Mouse (Mus musculus) intestine, embryonic 16.5 days (tissue): ENCODE measurements around the gene Kcnmb4. TPM values are rescaled to one million over a fixed set of nuclear protein-coding genes. Genes with fewer than 3 reads are reported as not detected.
A peak's percentile ranks its signal among the peaks of the same experiment; 100 is the strongest.

Source experiments
- ATAC-seq: fragments of 200-750 bp; cut with Nextera tagmentation; 2 replicates; pipeline ENCODE4 v1.8.0; 2017; ENCODE audit warnings: moderate TSS enrichment, moderate library complexity
- H3K27ac ChIP-seq: fragments of 300-500 bp; sonication (generic); 2 replicates; pipeline ENCODE4 v1.5.1; 2014; ENCODE audit warnings: mild to moderate bottlenecking, low read length
- H3K27me3 ChIP-seq: fragments of 300-500 bp; sonication (generic); replicated peaks from 2 replicates; pipeline ENCODE4 v1.6.1; 2014; ENCODE audit warnings: low read length, control low read depth, mixed read lengths; ENCODE audit not compliant: control insufficient read depth, insufficient read depth
- H3K36me3 ChIP-seq: fragments of 300-500 bp; sonication (generic); 2 replicates; pipeline ENCODE4 v1.6.1; 2014; ENCODE audit warnings: low read length, control low read depth; ENCODE audit not compliant: control insufficient read depth, insufficient read depth
- H3K4me1 ChIP-seq: fragments of 300-500 bp; sonication (generic); 2 replicates; pipeline ENCODE4 v1.6.1; 2014; ENCODE audit warnings: low read length, control low read depth, mixed read lengths; ENCODE audit not compliant: control insufficient read depth, insufficient read depth
- H3K4me2 ChIP-seq: fragments of 300-500 bp; sonication (generic); 2 replicates; pipeline ENCODE4 v1.6.1; 2014; ENCODE audit warnings: low read depth, low read length, control low read depth
- H3K4me3 ChIP-seq: fragments of 300-500 bp; sonication (generic); 2 replicates; pipeline ENCODE4 v1.5.1; 2014; ENCODE audit warnings: mild to moderate bottlenecking, low read length
- H3K9ac ChIP-seq: fragments of 300-500 bp; sonication (generic); 2 replicates; pipeline ENCODE4 v1.6.1; 2014; ENCODE audit warnings: low read depth, low read length
- H3K9me3 ChIP-seq: fragments of 300-500 bp; sonication (generic); 2 replicates; pipeline ENCODE4 v1.6.1; 2016; ENCODE audit warnings: low read length, control low read depth; ENCODE audit not compliant: control insufficient read depth
- WGBS: fragments of 180-500 bp; shearing (Covaris S2); extraction: QIAGEN DNeasy Blood & Tissue Kit; methylation state at CpG from one replicate; pipeline ENCODE4 v1.1.7; 2014; 5-methylcytosine and 5-hydroxymethylcytosine counted together
- polyA plus RNA-seq: library from polyadenylated mRNA; unstranded; fragments of >200 nt; fragmentation: Nextera tagmentation; extraction: Ambion mirVana; gene quantifications from 2 replicates; pipeline ENCODE4 v1.2.1, GENCODE M21; 2015

The Kcnmb4 gene
- polyA plus RNA-seq, 1 experiment from 2014 or later = 1.9 TPM

GRCm38 (mm10) chr10:116486895-116487747, 13.4 kb upstream of the Kcnmb4 start:
- ATAC-seq = no peak
- Histone ChIP-seq H3K9ac (no peak overlapping the region), H3K27ac (no peak overlapping the region), H3K4me3 (no peak overlapping the region), H3K36me3 (no peaks in the 10 kb centered on the region; the same call in none of the 2 replicates), H3K27me3 (no peaks in the 10 kb centered on the region), H3K9me3 (no peaks in the 10 kb centered on the region), H3K4me2 (no peak overlapping the region), H3K4me1 (no peaks in the 10 kb centered on the region)
- 78% methylated on average over 10 of the region's 10 CpGs for whole genome bisulfite sequencing

- H3K36me3 ChIP-seq = no peaks in the 10 kb centered on the region; the same call in none of the 2 replicates
- no peaks in the 10 kb centered on the region for H3K9me3 ChIP-seq
- H3K4me1 ChIP-seq = no peaks in the 10 kb centered on the region
- no peak for ATAC-seq
- H3K9ac ChIP-seq = no peak overlapping the region
- 84% methylated on average over 12 of the region's 12 CpGs for WGBS
- no peak overlapping the region for H3K27ac ChIP-seq
- H3K4me2 ChIP-seq = no peak overlapping the region
- H3K4me3 ChIP-seq = no peak overlapping the region
- H3K27me3 ChIP-seq = no peaks in the 10 kb centered on the region
Measured at GRCm38 (mm10) chr10:116481917-116482316, 8.2 kb upstream of the Kcnmb4 start.

- no peaks in the 10 kb centered on the region for H3K27me3 ChIP-seq
- H3K36me3 ChIP-seq = no peaks in the 10 kb centered on the region; the same call in none of the 2 replicates
- no peak overlapping the region for H3K4me3 ChIP-seq
- no peak overlapping the region for H3K9ac ChIP-seq
- no peak overlapping the region for H3K4me2 ChIP-seq
- H3K9me3 ChIP-seq = no peaks in the 10 kb centered on the region
- no peak for ATAC-seq
- no peak overlapping the region for H3K27ac ChIP-seq
- 95% methylated on average over 5 of the region's 5 CpGs for WGBS
- H3K4me1 ChIP-seq = no peaks in the 10 kb centered on the region
Measured at GRCm38 (mm10) chr10:116480988-116481387, 7.3 kb upstream of the Kcnmb4 start.

- Histone ChIP-seq H3K36me3 (no peaks in the 10 kb centered on the region), H3K4me2 (no peak overlapping the region), H3K9ac (no peak overlapping the region), H3K27me3 (peaks cover 4% of the 10 kb centered on the region), H3K27ac (no peak overlapping the region), H3K9me3 (no peaks in the 10 kb centered on the region), H3K4me3 (no peak overlapping the region), H3K4me1 (peaks cover 12% of the 10 kb centered on the region)
- WGBS = 95% methylated on average over 3 of the region's 3 CpGs
- ATAC-seq = no peak
Measured at GRCm38 (mm10) chr10:116476559-116476958, 2.9 kb upstream of the Kcnmb4 start.

- H3K9me3 ChIP-seq = no peaks in the 10 kb centered on the region
Measured at GRCm38 (mm10) chr10:116475725-116476124, 2.0 kb upstream of the Kcnmb4 start.

GRCm38 (mm10) chr10:116473071-116473758, 463 bp downstream of the Kcnmb4 start:
- under 1% methylated on average over 55 of the region's 78 CpGs for WGBS
- Histone ChIP-seq H3K27me3 (peaks cover 4% of the 10 kb centered on the region), H3K9me3 (no peaks in the 10 kb centered on the region), H3K9ac (peak overlapping the region; percentile 68), H3K4me1 (peaks cover 12% of the 10 kb centered on the region), H3K4me2 (peak overlapping the region; percentile 99), H3K36me3 (no peaks in the 10 kb centered on the region), H3K4me3 (peak overlapping the region; percentile 68), H3K27ac (peak overlapping the region; percentile 23; the same call in 1 of the 2 replicates)
- peak; percentile 74 for ATAC-seq

More at GRCm38 (mm10) chr10:116475725-116476124, 2.0 kb upstream of the Kcnmb4 start:
- Histone ChIP-seq H3K9ac (no peak overlapping the region), H3K36me3 (no peaks in the 10 kb centered on the region), H3K4me1 (peaks cover 12% of the 10 kb centered on the region), H3K4me2 (no peak overlapping the region), H3K27ac (no peak overlapping the region), H3K27me3 (peaks cover 4% of the 10 kb centered on the region), H3K4me3 (no peak overlapping the region)
- no peak for ATAC-seq
- 64% methylated on average over 6 of the region's 6 CpGs for WGBS

GRCm38 (mm10) chr10:116472579-116472978, 1.1 kb downstream of the Kcnmb4 start:
- peak overlapping the region; percentile 68 for H3K4me3 ChIP-seq
- 12% methylated on average over 5 of the region's 5 CpGs for WGBS
- no peak overlapping the region for H3K27ac ChIP-seq
- no peaks in the 10 kb centered on the region for H3K9me3 ChIP-seq
- peaks cover 4% of the 10 kb centered on the region for H3K27me3 ChIP-seq
- peaks cover 12% of the 10 kb centered on the region for H3K4me1 ChIP-seq
- peak overlapping the region; percentile 99 for H3K4me2 ChIP-seq
- no peaks in the 10 kb centered on the region for H3K36me3 ChIP-seq
- H3K9ac ChIP-seq = peak overlapping the region; percentile 68
- ATAC-seq = no peak

- ATAC-seq = no peak
- Histone ChIP-seq H3K36me3 (no peaks in the 10 kb centered on the region), H3K4me1 (peaks cover 12% of the 10 kb centered on the region), H3K4me2 (no peak overlapping the region), H3K27ac (no peak overlapping the region), H3K9me3 (no peaks in the 10 kb centered on the region), H3K4me3 (no peak overlapping the region), H3K9ac (no peak overlapping the region), H3K27me3 (peaks cover 4% of the 10 kb centered on the region)
- WGBS = 91% methylated on average over 11 of the region's 11 CpGs
Measured at GRCm38 (mm10) chr10:116470306-116470925, 3.3 kb downstream of the Kcnmb4 start.

GRCm38 (mm10) chr10:116468094-116468493, 5.6 kb downstream of the Kcnmb4 start:
- Histone ChIP-seq H3K4me1 (peaks cover 7% of the 10 kb centered on the region; the same call in 1 of the 2 replicates), H3K27me3 (peaks cover 4% of the 10 kb centered on the region; the same call in 1 of the 2 replicates), H3K27ac (no peak overlapping the region), H3K9ac (no peak overlapping the region), H3K4me2 (no peak overlapping the region), H3K9me3 (no peaks in the 10 kb centered on the region), H3K4me3 (no peak overlapping the region), H3K36me3 (no peaks in the 10 kb centered on the region)
- WGBS = 69% methylated on average over 5 of the region's 5 CpGs
- no peak for ATAC-seq
